Mouse (Mus musculus): ENCODE data around the gene Cox8b. TPM values are rescaled to one million over a fixed set of nuclear protein-coding genes. Genes with fewer than 3 reads are reported as not detected.

Gene Cox8b
- polyA plus RNA-seq, 1 experiment from 2014 or later = not detected

- WGBS = 83% methylated on average over 6 of the region's 6 CpGs
- no peak for DNase-seq
- ATAC-seq (ENCODE audit: insufficient read depth) = no peak
- TF ChIP-seq CTCF (IDR thresholded peaks at IDR 0.05; ENCODE audit: low read depth) = no peak
- H3K4me3 ChIP-seq (ENCODE audit: low read depth, low read length) = no peak overlapping the region
- H3K36me3 ChIP-seq (ENCODE audit: insufficient read depth) = no peaks in the 10 kb centered on the region
- peaks cover 26% of the 10 kb centered on the region for H3K27me3 ChIP-seq (ENCODE audit: insufficient read depth, low read length)
- no peaks in the 10 kb centered on the region for H3K4me1 ChIP-seq (ENCODE audit: insufficient read depth)
- no peak overlapping the region for H3K4me2 ChIP-seq
- H3K9me3 ChIP-seq (ENCODE audit: low read depth, low read length) = no peaks in the 10 kb centered on the region
- no peak overlapping the region for H3K9ac ChIP-seq
- no peak overlapping the region for H3K27ac ChIP-seq (ENCODE audit: low read depth)
Observed at GRCm38 (mm10) chr7:140927181-140927580, 26.9 kb upstream of the Cox8b start.

- peak overlapping the region; percentile 61 for H3K4me2 ChIP-seq
- TF ChIP-seq CTCF (IDR thresholded peaks at IDR 0.05; ENCODE audit: low read depth) = no peak
- no peaks in the 10 kb centered on the region for H3K9me3 ChIP-seq (ENCODE audit: low read depth, low read length)
- ATAC-seq (ENCODE audit: insufficient read depth) = no peak
- DNase-seq = no peak
- WGBS = 24% methylated on average over 30 of the region's 30 CpGs
- no peak overlapping the region for H3K9ac ChIP-seq
- peaks cover 55% of the 10 kb centered on the region for H3K27me3 ChIP-seq (ENCODE audit: insufficient read depth, low read length)
- no peak overlapping the region for H3K27ac ChIP-seq (ENCODE audit: low read depth)
- peak overlapping the region; percentile 32 for H3K4me3 ChIP-seq (ENCODE audit: low read depth, low read length)
- no peaks in the 10 kb centered on the region for H3K4me1 ChIP-seq (ENCODE audit: insufficient read depth)
- no peaks in the 10 kb centered on the region for H3K36me3 ChIP-seq (ENCODE audit: insufficient read depth)
Observed at GRCm38 (mm10) chr7:140923070-140923775, 23.0 kb upstream of the Cox8b start.

GRCm38 (mm10) chr7:140922398-140923069 lies 22.3 kb upstream of the Cox8b start:
- H3K9ac ChIP-seq = no peak overlapping the region
- no peaks in the 10 kb centered on the region for H3K9me3 ChIP-seq (ENCODE audit: low read depth, low read length)
- H3K27me3 ChIP-seq (ENCODE audit: insufficient read depth, low read length) = peaks cover 55% of the 10 kb centered on the region
- no peaks in the 10 kb centered on the region for H3K36me3 ChIP-seq (ENCODE audit: insufficient read depth)
- H3K4me1 ChIP-seq (ENCODE audit: insufficient read depth) = no peaks in the 10 kb centered on the region
- H3K4me2 ChIP-seq = peak overlapping the region; percentile 61
- peak; percentile 60 for DNase-seq
- H3K27ac ChIP-seq (ENCODE audit: low read depth) = no peak overlapping the region
- peak overlapping the region; percentile 32 for H3K4me3 ChIP-seq (ENCODE audit: low read depth, low read length)
- TF ChIP-seq CTCF (IDR thresholded peaks at IDR 0.05; ENCODE audit: low read depth) = no peak
- 0 out of 2 replicates have a peak, but pooled peaks have one; percentile 21 for ATAC-seq (ENCODE audit: insufficient read depth)
- WGBS = under 1% methylated on average over 49 of the region's 49 CpGs

GRCm38 (mm10) chr7:140921225-140921975 lies 21.2 kb upstream of the Cox8b start:
- ATAC-seq (ENCODE audit: insufficient read depth) (no peak), DNase-seq (no peak)
- WGBS = 26% methylated on average over 22 of the region's 22 CpGs
- Histone ChIP-seq H3K27ac (ENCODE audit: low read depth) (no peak overlapping the region), H3K4me2 (no peak overlapping the region), H3K9ac (no peak overlapping the region), H3K27me3 (ENCODE audit: insufficient read depth, low read length) (peaks cover 55% of the 10 kb centered on the region), H3K4me1 (ENCODE audit: insufficient read depth) (no peaks in the 10 kb centered on the region), H3K36me3 (ENCODE audit: insufficient read depth) (no peaks in the 10 kb centered on the region), H3K4me3 (ENCODE audit: low read depth, low read length) (no peak overlapping the region), H3K9me3 (ENCODE audit: low read depth, low read length) (no peaks in the 10 kb centered on the region)
- no peak for TF ChIP-seq CTCF (IDR thresholded peaks at IDR 0.05; ENCODE audit: low read depth)

- no peaks in the 10 kb centered on the region for H3K9me3 ChIP-seq (ENCODE audit: low read depth, low read length)
- no peak for DNase-seq
- 62% methylated on average over 8 of the region's 8 CpGs for WGBS
- ATAC-seq (ENCODE audit: insufficient read depth) = no peak
- H3K4me1 ChIP-seq (ENCODE audit: insufficient read depth) = no peaks in the 10 kb centered on the region
- no peaks in the 10 kb centered on the region for H3K36me3 ChIP-seq (ENCODE audit: insufficient read depth)
- H3K27me3 ChIP-seq (ENCODE audit: insufficient read depth, low read length) = peaks cover 55% of the 10 kb centered on the region
- no peak within 1 kb of the TSS for H3K9ac ChIP-seq
- H3K4me3 ChIP-seq (ENCODE audit: low read depth, low read length) = no peak within 1 kb of the TSS
- H3K4me2 ChIP-seq = no peak within 1 kb of the TSS
- no peak for TF ChIP-seq CTCF (IDR thresholded peaks at IDR 0.05; ENCODE audit: low read depth)
- H3K27ac ChIP-seq (ENCODE audit: low read depth) = no peak within 1 kb of the TSS
Observed at GRCm38 (mm10) chr7:140920418-140921029, 20.3 kb upstream of the Cox8b start, which contains the start of gene Nlrp6. Gene Nlrp6 (plus strand): TSS chr7:140920902.

- Histone ChIP-seq H3K27ac (ENCODE audit: low read depth) (no peak overlapping the region), H3K9ac (no peak overlapping the region), H3K4me2 (no peak overlapping the region), H3K4me1 (ENCODE audit: insufficient read depth) (no peaks in the 10 kb centered on the region), H3K36me3 (ENCODE audit: insufficient read depth) (no peaks in the 10 kb centered on the region), H3K9me3 (ENCODE audit: low read depth, low read length) (no peaks in the 10 kb centered on the region), H3K27me3 (ENCODE audit: insufficient read depth, low read length) (peaks cover 52% of the 10 kb centered on the region), H3K4me3 (ENCODE audit: low read depth, low read length) (no peak overlapping the region)
- DNase-seq = no peak
- 29% methylated on average over 4 of the region's 4 CpGs for WGBS
- TF ChIP-seq CTCF (IDR thresholded peaks at IDR 0.05; ENCODE audit: low read depth) = no peak
- ATAC-seq (ENCODE audit: insufficient read depth) = no peak
Observed at GRCm38 (mm10) chr7:140919911-140920310, 19.7 kb upstream of the Cox8b start.
